Mouse (Mus musculus): ENCODE data around the gene Tbpl2.

The Tbpl2 gene

GRCm38 (mm10) chr2:24096495-24096894, at the start of gene Tbpl2:
Gene Tbpl2 (minus strand): TSS chr2:24096595.
- DNase-seq = no peak

- no peak for DNase-seq
Measured at GRCm38 (mm10) chr2:24134373-24134772, 38.0 kb upstream of the Tbpl2 start.

- DNase-seq = no peak
Measured at GRCm38 (mm10) chr2:24109085-24109484, 12.7 kb upstream of the Tbpl2 start.

- DNase-seq = no peak
Measured at GRCm38 (mm10) chr2:24103619-24104289, 7.4 kb upstream of the Tbpl2 start.

GRCm38 (mm10) chr2:24090921-24091320, 5.5 kb downstream of the Tbpl2 start:
- no peak for DNase-seq

- no peak for DNase-seq
Measured at GRCm38 (mm10) chr2:24050459-24050858, 45.9 kb downstream of the Tbpl2 start.

GRCm38 (mm10) chr2:24049344-24049990, 46.9 kb downstream of the Tbpl2 start, which contains the start of gene Hnmt:
Gene Hnmt (minus strand): TSS chr2:24049394.
- peak; percentile 6 for DNase-seq

- DNase-seq = peak; percentile 60
Measured at GRCm38 (mm10) chr2:24048480-24049097, 47.8 kb downstream of the Tbpl2 start.

- DNase-seq = peak; percentile 11
Measured at GRCm38 (mm10) chr2:24047551-24048479, 48.6 kb downstream of the Tbpl2 start.

GRCm38 (mm10) chr2:24042901-24043300, 53.5 kb downstream of the Tbpl2 start:
- DNase-seq = no peak

- DNase-seq = no peak
Measured at GRCm38 (mm10) chr2:24040531-24040930, 55.9 kb downstream of the Tbpl2 start.

All from retina, postnatal 1 day (tissue).